Comparison of ENCODE assay signal across 12 mouse cellular contexts in genomic region chr1:59579327-59579726, GRCm38 (mm10).
A peak's percentile ranks its signal among the peaks of the same experiment; 100 is the strongest.
DNase-seq lines count a peak whose midpoint lies in the region; ATAC-seq lines count a peak whose summit lies in the region.
"Had no signal": no experiment of that assay in that cellular context is flagged by ENCODE, and none has a peak within 500 bp of the region (broad histone marks: within the 10 kb centered on the region; RNA-seq: fewer than 3 reads in every experiment).

No protein-coding gene starts in this region.

- WGBS in neural tube, embryonic 15.5 days, result 72% methylated on average over 5 of the region's 5 CpGs
- WGBS in lung, embryonic 16.5 days, result 8% methylated on average over 5 of the region's 5 CpGs

- H3K9ac ChIP-seq in neural tube, embryonic 15.5 days (replicated peaks), result no peak overlapping the region
- H3K9ac ChIP-seq in lung, embryonic 16.5 days (ENCODE audit: low read length), result no peak overlapping the region; the same call in 1 of the 2 replicates

- H3K27me3 ChIP-seq in neural tube, embryonic 15.5 days (replicated peaks), result no peaks in the 10 kb centered on the region
- H3K27me3 ChIP-seq in lung, embryonic 16.5 days (ENCODE audit: control insufficient read depth, insufficient read depth, low read depth, low read length), result no peaks in the 10 kb centered on the region

- no peak overlapping the region for H3K4me2 ChIP-seq in neural tube, embryonic 15.5 days
- no peak overlapping the region for H3K4me2 ChIP-seq in lung, embryonic 16.5 days (ENCODE audit: low read depth, low read length)

- no peaks in the 10 kb centered on the region for H3K36me3 ChIP-seq in neural tube, embryonic 15.5 days
- no peaks in the 10 kb centered on the region for H3K36me3 ChIP-seq in lung, embryonic 16.5 days (ENCODE audit: control insufficient read depth, insufficient read depth, low read length)
- H3K36me3 ChIP-seq: hindbrain, embryonic 10.5 days had no signal

- H3K9me3 ChIP-seq in neural tube, embryonic 15.5 days (replicated peaks), result no peaks in the 10 kb centered on the region
- H3K9me3 ChIP-seq in lung, embryonic 16.5 days (ENCODE audit: control insufficient read depth, low read length), result no peaks in the 10 kb centered on the region
- H3K9me3 ChIP-seq: hindbrain, embryonic 10.5 days had no signal

- H3K27ac ChIP-seq in neural tube, embryonic 15.5 days (replicated peaks), result no peak overlapping the region
- peak overlapping the region; percentile 84 for H3K27ac ChIP-seq in lung, embryonic 16.5 days (ENCODE audit: low read length)
- H3K27ac ChIP-seq: macrophage had no signal

- peaks cover 10% of the 10 kb centered on the region for H3K4me1 ChIP-seq in neural tube, embryonic 15.5 days
- peaks cover 25% of the 10 kb centered on the region for H3K4me1 ChIP-seq in lung, embryonic 16.5 days (replicated peaks; ENCODE audit: control insufficient read depth, insufficient read depth, low read length)

- H3K4me3 ChIP-seq in neural tube, embryonic 15.5 days (replicated peaks), result no peak overlapping the region
- H3K4me3 ChIP-seq in lung, embryonic 16.5 days (ENCODE audit: low read length), result no peak overlapping the region
- H3K4me3 ChIP-seq: hindbrain, embryonic 10.5 days had no signal

- no peak for ATAC-seq in neural tube, embryonic 15.5 days (ENCODE audit: low FRiP score)
- ATAC-seq in lung, embryonic 16.5 days (ENCODE audit: low read depth), result peak; percentile 26
- ATAC-seq: forebrain, embryonic 14.5 days had no signal

- DNase-seq in embryo, embryonic 10.5 days (ENCODE audit: low spot score), result peak; percentile 35
- no peak for DNase-seq in embryo, embryonic 11 days
- peak; percentile 31 for DNase-seq in neural tube, embryonic 10.5 days (ENCODE audit: extremely low spot score, low spot score)
- DNase-seq in T-cell, adult 2 months (ENCODE audit: low spot score), result no peak
- no peak for DNase-seq in thymus, postnatal 4 days
- DNase-seq in frontal cortex, postnatal 36 days (ENCODE audit: low spot score in 2 of 2), result no peak
- DNase-seq: left cerebral cortex, postnatal 4 days had no signal

Comparison
In these comparisons a context has a peak if more than half of its experiments do, and no peak if none do; other contexts are left out.
1. DNase-seq: peak in embryo, embryonic 10.5 days (single experiment) and neural tube, embryonic 10.5 days (single experiment); none in embryo, embryonic 11 days (single experiment), T-cell, adult 2 months (single experiment), thymus, postnatal 4 days (single experiment) and frontal cortex, postnatal 36 days (0 of 2).